Mouse (Mus musculus): ENCODE results near the gene Msi2.

Msi2 gene

GRCm38 (mm10) chr11:88718050-88718765 is at the start of gene Msi2:
Msi2 (minus strand) TSS chr11:88718513.
- peak; percentile 91 for DNase-seq (ENCODE audit: low spot score)

GRCm38 (mm10) chr11:88765635-88766034 is 47.3 kb upstream of the Msi2 start:
- DNase-seq (ENCODE audit: low spot score): no peak

- DNase-seq (ENCODE audit: low spot score): no peak
Observed at GRCm38 (mm10) chr11:88763371-88763770, 45.1 kb upstream of the Msi2 start.

- no peak for DNase-seq (ENCODE audit: low spot score)
Observed at GRCm38 (mm10) chr11:88759501-88759900, 41.2 kb upstream of the Msi2 start.

- DNase-seq (ENCODE audit: low spot score): no peak
Observed at GRCm38 (mm10) chr11:88758402-88758801, 40.1 kb upstream of the Msi2 start.

GRCm38 (mm10) chr11:88745306-88745705 is 27.0 kb upstream of the Msi2 start:
- DNase-seq (ENCODE audit: low spot score): no peak

- DNase-seq (ENCODE audit: low spot score): peak; percentile 57
Observed at GRCm38 (mm10) chr11:88739574-88740295, 21.4 kb upstream of the Msi2 start.

GRCm38 (mm10) chr11:88729363-88729762 is 11.1 kb upstream of the Msi2 start:
- no peak for DNase-seq (ENCODE audit: low spot score)

GRCm38 (mm10) chr11:88728508-88728890 is 10.2 kb upstream of the Msi2 start:
- DNase-seq (ENCODE audit: low spot score): peak; percentile 81

- DNase-seq (ENCODE audit: low spot score): no peak
Observed at GRCm38 (mm10) chr11:88727768-88728507, 9.6 kb upstream of the Msi2 start.

GRCm38 (mm10) chr11:88721144-88721636 is 2.9 kb upstream of the Msi2 start:
- no peak for DNase-seq (ENCODE audit: low spot score)

- no peak for DNase-seq (ENCODE audit: low spot score)
Observed at GRCm38 (mm10) chr11:88720261-88721143, 2.2 kb upstream of the Msi2 start.

- DNase-seq (ENCODE audit: low spot score): no peak
Observed at GRCm38 (mm10) chr11:88719601-88720000, 1.3 kb upstream of the Msi2 start.

GRCm38 (mm10) chr11:88718766-88719595 is 668 bp upstream of the Msi2 start:
- peak; percentile 43 for DNase-seq (ENCODE audit: low spot score)

GRCm38 (mm10) chr11:88717644-88718049 is 666 bp downstream of the Msi2 start:
- peak; percentile 25 for DNase-seq (ENCODE audit: low spot score)

GRCm38 (mm10) chr11:88717016-88717643 is 1.2 kb downstream of the Msi2 start:
- DNase-seq (ENCODE audit: low spot score): no peak

- peak; percentile 19 for DNase-seq (ENCODE audit: low spot score)
Observed at GRCm38 (mm10) chr11:88716061-88716994, 2.0 kb downstream of the Msi2 start.

- no peak for DNase-seq (ENCODE audit: low spot score)
Observed at GRCm38 (mm10) chr11:88715299-88715698, 3.0 kb downstream of the Msi2 start.

- DNase-seq (ENCODE audit: low spot score): no peak
Observed at GRCm38 (mm10) chr11:88714127-88714526, 4.2 kb downstream of the Msi2 start.
